Mouse (Mus musculus) liver, embryonic 11.5 days (tissue): ENCODE data around the gene Trmt44. TPM values are rescaled to one million over a fixed set of nuclear protein-coding genes. Genes with fewer than 3 reads are reported as not detected.

Experiments used
- ATAC-seq: fragments of 200-750 bp; cut with Nextera tagmentation; replicated peaks from 2 replicates; pipeline ENCODE4 v1.8.0; 2017; ENCODE audit warnings: moderate number of reproducible peaks, mild to moderate bottlenecking, moderate TSS enrichment, moderate library complexity; ENCODE audit not compliant: low FRiP score
- DNase-seq: peaks from one replicate; pipeline ENCODE4 v3.0.0-alpha.2; 2017; ENCODE audit warnings: low spot score
- H3K27ac ChIP-seq: fragments of 300-500 bp; sonication (generic); 2 replicates; pipeline ENCODE4 v1.5.1; 2014; ENCODE audit warnings: mild to moderate bottlenecking, low read depth, low read length, control low read depth
- H3K27me3 ChIP-seq: fragments of 300-500 bp; sonication (generic); replicated peaks from 2 replicates; pipeline ENCODE4 v1.6.1; 2014; ENCODE audit warnings: low read length, mixed read lengths; ENCODE audit not compliant: control insufficient read depth, insufficient read depth
- H3K36me3 ChIP-seq: fragments of 300-500 bp; sonication (generic); 2 replicates; pipeline ENCODE4 v1.6.1; 2014; ENCODE audit warnings: mild to moderate bottlenecking, low read length, moderate library complexity, mixed read lengths; ENCODE audit not compliant: control insufficient read depth, insufficient read depth
- H3K4me1 ChIP-seq: fragments of 300-500 bp; sonication (generic); replicated peaks from 2 replicates; pipeline ENCODE4 v1.6.1; 2014; ENCODE audit warnings: low read length, mixed read lengths; ENCODE audit not compliant: control insufficient read depth, insufficient read depth
- H3K4me2 ChIP-seq: fragments of 300-500 bp; sonication (generic); 2 replicates; pipeline ENCODE4 v1.6.1; 2014; ENCODE audit warnings: mild to moderate bottlenecking, control low read depth, moderate library complexity
- H3K4me3 ChIP-seq: fragments of 300-500 bp; sonication (generic); 2 replicates; pipeline ENCODE4 v1.5.1; 2014; ENCODE audit warnings: low read depth, low read length, control low read depth
- H3K9ac ChIP-seq: fragments of 300-500 bp; sonication (generic); 2 replicates; pipeline ENCODE4 v1.6.1; 2014; ENCODE audit warnings: low read depth, low read length, control low read depth
- H3K9me3 ChIP-seq: fragments of 300-500 bp; sonication (generic); 2 replicates; pipeline ENCODE4 v1.6.1; 2016; ENCODE audit warnings: low read length, inconsistent platforms, mixed read lengths; ENCODE audit not compliant: control insufficient read depth
- WGBS: fragments of 180-500 bp; shearing (Covaris S2); extraction: QIAGEN DNeasy Blood & Tissue Kit; methylation state at CpG from one replicate; pipeline ENCODE4 v1.1.7; 2014; 5-methylcytosine and 5-hydroxymethylcytosine counted together
- polyA plus RNA-seq: library from polyadenylated mRNA; unstranded; fragments of >200 nt; fragmentation: Nextera tagmentation; extraction: Ambion mirVana; gene quantifications from 2 replicates; pipeline ENCODE4 v1.2.1, GENCODE M21; 2014

Trmt44 gene
- polyA plus RNA-seq, 1 experiment from 2014 or later: 9.2 TPM

DNA sequence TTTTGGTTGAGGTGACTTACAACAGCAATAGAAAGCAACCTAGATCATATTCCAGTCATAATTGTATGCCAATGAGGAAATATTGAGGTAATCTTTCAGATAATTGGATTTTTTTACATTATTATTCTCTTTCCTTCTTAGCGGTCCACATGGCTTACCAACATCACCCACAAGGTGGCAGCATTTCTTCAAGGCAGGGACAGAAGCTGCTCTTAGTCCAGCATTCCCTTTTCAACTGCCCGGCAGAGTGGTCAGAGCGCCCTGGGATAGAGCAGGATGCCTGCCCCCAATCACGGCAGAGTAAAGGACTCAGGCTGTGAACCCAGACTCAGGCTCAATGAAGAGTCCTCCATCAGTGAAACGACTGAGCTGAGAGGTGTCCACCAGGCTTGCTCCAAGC is 51.1 kb downstream of the Trmt44 start:
- Histone ChIP-seq H3K4me3 (no peak overlapping the region), H3K36me3 (no peaks in the 10 kb centered on the region), H3K9ac (no peak overlapping the region), H3K9me3 (no peaks in the 10 kb centered on the region), H3K27ac (no peak overlapping the region), H3K4me1 (peaks cover 4% of the 10 kb centered on the region), H3K27me3 (peaks cover 36% of the 10 kb centered on the region), H3K4me2 (no peak overlapping the region)
- peak; percentile 40 for DNase-seq
- no peak for ATAC-seq
- WGBS: 0% methylated on average over 5 of the region's 5 CpGs

- H3K4me2 ChIP-seq: no peak overlapping the region
- no peaks in the 10 kb centered on the region for H3K4me1 ChIP-seq
- peaks cover 7% of the 10 kb centered on the region for H3K27me3 ChIP-seq
- 75% methylated on average over 11 of the region's 11 CpGs for WGBS
- H3K36me3 ChIP-seq: no peaks in the 10 kb centered on the region
- H3K9me3 ChIP-seq: no peaks in the 10 kb centered on the region
- H3K4me3 ChIP-seq: no peak overlapping the region
- ATAC-seq (no peak), DNase-seq (no peak)
- H3K9ac ChIP-seq: no peak overlapping the region
- no peak overlapping the region for H3K27ac ChIP-seq
Observed at GRCm38 (mm10) chr5:35516781-35517180, 58.1 kb downstream of the Trmt44 start.

GRCm38 (mm10) chr5:35510589-35510988 is 64.3 kb downstream of the Trmt44 start:
- Histone ChIP-seq H3K9ac (no peak overlapping the region), H3K4me1 (no peaks in the 10 kb centered on the region), H3K27ac (no peak overlapping the region), H3K9me3 (no peaks in the 10 kb centered on the region), H3K4me3 (no peak overlapping the region), H3K27me3 (no peaks in the 10 kb centered on the region), H3K4me2 (no peak overlapping the region), H3K36me3 (no peaks in the 10 kb centered on the region)
- whole genome bisulfite sequencing: 18% methylated on average over 5 of the region's 5 CpGs
- ATAC-seq: no peak
- peak; percentile 57 for DNase-seq

Other genes with a start within 250 kb of the Trmt44 start
- not detected in 2 replicates for gene Hmx1, start 186.0 kb downstream of the Trmt44 start, polyA plus RNA-seq
- gene Cpz, start 49.4 kb downstream of the Trmt44 start, polyA plus RNA-seq: 3.9 and 4.0 TPM in 2 replicates
- 6.5 and 6.7 TPM in 2 replicates for gene Acox3, start 8.0 kb upstream of the Trmt44 start, polyA plus RNA-seq
- gene Htra3, start 104.7 kb upstream of the Trmt44 start, polyA plus RNA-seq: 1.7 and 2.3 TPM in 2 replicates
- gene Sh3tc1, start 164.9 kb upstream of the Trmt44 start, polyA plus RNA-seq: 4.0 and 4.3 TPM in 2 replicates
- gene Ablim2, start 182.8 kb upstream of the Trmt44 start, polyA plus RNA-seq: 0.18 and 0.29 TPM in 2 replicates